Mouse (Mus musculus): Measurements from ENCODE around the gene Gcsam.

Gene Gcsam

GRCm38 (mm10) chr16:45610267-45610666 is at the start of gene Gcsam:
Gene Gcsam, plus strand, starts transcription at chr16:45610380.
- DNase-seq (ENCODE audit: low read depth): no peak

DNA sequence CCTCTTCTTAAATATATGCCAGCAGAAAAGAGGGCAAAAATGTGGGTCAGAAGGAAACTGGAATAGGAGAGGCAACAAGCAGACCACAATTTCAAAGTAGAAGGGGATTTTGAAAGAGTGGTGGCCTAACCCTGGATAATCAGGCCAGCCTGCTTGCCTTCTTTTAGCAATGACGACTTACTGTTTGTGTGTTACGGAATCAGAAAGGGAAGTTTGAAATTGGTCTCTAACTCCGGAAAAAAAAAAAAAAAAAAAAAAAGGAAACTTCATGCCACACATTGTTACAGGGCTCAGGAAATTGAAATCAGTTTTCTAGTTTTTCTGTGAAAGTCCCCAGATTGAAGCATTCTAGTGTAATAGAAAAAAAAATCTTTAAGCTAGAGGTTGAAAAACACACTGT is 48.4 kb upstream of the Gcsam start:
- no peak for DNase-seq (ENCODE audit: low read depth)

- no peak for DNase-seq (ENCODE audit: low read depth)
These were observed 37.9 kb upstream of the Gcsam start for GRCm38 (mm10) chr16:45572307-45572706.

DNA sequence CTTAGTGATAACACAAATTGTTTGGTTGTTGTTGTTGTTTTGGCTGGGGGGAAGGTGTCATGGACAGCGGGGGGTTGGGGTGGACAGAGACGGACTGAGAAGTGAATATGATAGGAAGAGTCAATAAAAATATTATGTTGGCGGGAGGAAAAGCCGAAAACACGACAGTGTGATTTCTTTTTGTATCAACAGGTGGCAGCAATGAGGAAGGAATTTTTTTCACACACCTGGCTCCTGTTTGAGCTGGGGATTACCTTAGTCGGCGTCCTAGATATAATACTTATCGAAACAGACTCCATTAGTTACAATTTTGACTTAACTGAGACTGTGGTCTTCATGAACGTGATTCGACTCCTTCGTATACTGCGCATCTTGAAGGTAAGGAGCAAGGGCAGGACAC is 30.3 kb upstream of the Gcsam start:
- DNase-seq (ENCODE audit: low read depth): no peak

GRCm38 (mm10) chr16:45582512-45582911 is 27.7 kb upstream of the Gcsam start:
- no peak for DNase-seq (ENCODE audit: low read depth)

GRCm38 (mm10) chr16:45593656-45594055 is 16.5 kb upstream of the Gcsam start:
- no peak for DNase-seq (ENCODE audit: low read depth)

- no peak for DNase-seq (ENCODE audit: low read depth)
These were observed 14.7 kb upstream of the Gcsam start for GRCm38 (mm10) chr16:45595494-45595893.

DNA sequence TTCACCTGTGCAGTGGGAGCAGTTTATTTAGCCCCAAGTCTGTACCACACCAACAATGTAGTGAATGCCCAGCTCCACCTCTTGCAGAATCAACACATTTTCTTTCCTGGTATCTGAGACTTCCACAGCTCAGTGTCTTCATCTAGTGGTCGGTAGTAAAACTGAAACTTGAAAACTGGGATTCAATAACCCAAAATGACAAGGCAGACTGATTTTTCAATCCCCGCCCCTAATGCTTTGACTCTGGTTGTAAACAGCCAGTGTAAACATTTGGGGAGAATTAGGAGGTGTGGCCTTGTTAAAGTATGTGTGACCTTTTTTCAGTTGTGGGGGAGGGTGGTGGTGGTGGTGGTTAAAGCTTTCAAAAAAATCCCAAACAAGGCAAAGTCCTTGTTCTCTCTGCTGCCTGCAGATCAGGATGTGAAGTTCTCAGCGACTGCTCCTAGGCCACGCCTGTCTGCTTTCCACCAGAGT is 1.7 kb upstream of the Gcsam start:
- peak; percentile 36 for DNase-seq (ENCODE audit: low read depth)

GRCm38 (mm10) chr16:45609300-45609699 is 880 bp upstream of the Gcsam start:
- DNase-seq (ENCODE audit: low read depth): no peak

DNA sequence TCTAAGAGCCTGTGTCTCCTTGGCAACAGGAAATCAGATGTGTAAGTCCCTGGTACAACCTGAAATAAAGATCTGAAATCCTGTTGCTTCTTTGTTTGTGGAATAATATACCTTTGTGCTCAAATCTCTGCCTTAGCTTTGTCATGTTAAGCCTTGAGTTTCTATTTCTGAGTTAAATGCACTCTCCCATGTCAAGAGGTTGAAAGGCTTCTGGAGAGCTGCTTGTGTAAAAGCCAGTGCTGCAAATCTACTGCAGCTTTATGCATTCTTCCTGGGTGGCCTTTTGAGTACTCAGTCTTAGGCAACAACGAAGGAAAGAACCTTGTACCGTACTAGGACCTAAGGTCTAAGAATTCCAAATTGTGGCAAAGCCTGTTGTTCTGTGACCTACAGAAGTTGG is 3.1 kb downstream of the Gcsam start:
- DNase-seq (ENCODE audit: low read depth): no peak

GRCm38 (mm10) chr16:45615944-45616343 is 5.8 kb downstream of the Gcsam start:
- no peak for DNase-seq (ENCODE audit: low read depth)

DNA sequence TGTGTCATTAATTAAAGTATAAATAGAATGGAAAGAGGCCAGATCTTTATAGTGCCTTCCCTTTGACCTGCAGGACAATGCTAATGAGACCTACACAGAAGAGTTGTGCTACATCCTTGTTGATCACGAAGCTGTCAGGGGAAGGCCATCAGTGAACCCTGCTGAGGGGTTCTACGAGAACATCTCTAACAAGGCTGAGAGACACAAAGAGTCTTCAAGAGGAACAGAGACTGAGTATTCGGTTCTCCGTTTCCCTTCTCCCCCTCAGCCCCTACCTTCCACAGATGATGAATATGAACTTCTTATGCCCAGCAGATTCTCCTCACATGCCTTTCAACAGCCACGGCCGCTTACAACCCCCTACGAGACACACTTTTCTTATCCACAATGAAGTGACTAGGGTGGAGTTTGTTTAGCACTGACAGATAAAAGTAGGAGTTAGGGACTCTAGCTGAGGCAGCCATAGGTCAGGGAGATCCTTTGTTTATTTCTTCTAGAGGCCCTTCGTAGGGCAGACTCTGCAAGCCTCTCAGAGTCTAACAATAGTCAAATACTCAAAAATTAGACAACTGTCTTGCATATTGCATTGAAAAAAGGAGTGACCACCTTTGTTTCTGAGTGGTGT is 9.7 kb downstream of the Gcsam start:
- DNase-seq (ENCODE audit: low read depth): no peak

DNA sequence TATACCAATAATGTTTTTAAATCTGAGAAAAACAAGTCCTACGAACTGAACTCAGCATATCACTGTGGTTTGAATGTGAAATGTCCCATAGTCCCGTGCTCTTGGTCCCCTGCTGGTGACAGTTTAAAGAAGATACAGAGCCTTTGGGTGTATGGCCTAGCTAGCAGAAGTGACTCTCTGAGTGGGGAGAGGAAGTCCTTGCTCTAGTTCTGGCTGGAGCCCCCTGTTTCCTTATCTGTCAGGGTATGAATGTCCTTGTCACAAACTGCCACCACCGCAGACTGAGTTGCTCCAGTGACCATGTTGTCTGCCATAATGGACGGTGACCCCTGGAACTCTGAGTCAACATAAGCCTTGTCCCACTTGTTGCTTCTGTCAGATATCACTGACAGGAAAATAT is 13.1 kb downstream of the Gcsam start:
- no peak for DNase-seq (ENCODE audit: low read depth)

DNA sequence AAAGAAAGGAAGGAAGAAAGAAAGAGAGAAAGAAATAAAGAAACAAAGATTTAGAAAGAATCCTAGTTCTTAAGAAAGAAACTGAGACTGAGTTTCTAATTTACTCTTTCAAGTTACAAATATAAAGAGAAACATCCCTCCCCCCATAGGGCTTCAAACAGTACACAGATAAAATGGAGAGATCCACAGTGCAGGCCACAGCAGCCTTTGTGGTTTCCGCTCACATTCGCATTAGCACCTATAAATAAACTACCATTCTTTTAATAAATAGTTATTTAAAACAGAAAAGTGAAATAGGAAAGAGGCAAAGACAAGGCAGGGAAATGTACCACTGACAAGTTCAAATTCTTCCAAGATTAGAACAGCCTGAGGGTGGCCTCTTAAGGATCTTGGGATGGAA is 14.6 kb downstream of the Gcsam start:
- DNase-seq (ENCODE audit: low read depth): no peak

DNA sequence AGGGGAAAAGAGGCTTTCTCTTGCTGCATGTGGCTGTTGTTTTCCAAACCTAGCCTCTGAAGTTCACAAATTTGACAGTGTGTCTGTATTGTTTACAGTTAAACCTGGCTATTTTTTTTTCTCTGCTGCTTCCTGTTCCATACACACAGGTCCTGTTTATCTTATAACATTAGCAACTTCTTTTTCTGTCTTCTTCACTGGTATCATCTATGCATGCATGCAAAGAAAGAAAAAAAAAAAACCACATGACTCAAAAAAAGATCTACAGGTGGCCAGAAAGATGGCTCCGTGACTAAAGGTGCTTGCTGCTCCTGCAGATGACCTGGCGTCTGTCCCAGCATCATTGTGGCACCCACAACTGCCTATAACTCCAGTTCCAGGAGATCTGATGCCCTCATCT is 15.2 kb downstream of the Gcsam start:
- DNase-seq (ENCODE audit: low read depth): no peak

GRCm38 (mm10) chr16:45629497-45630105 is 19.4 kb downstream of the Gcsam start:
- DNase-seq (ENCODE audit: low read depth): no peak

DNA sequence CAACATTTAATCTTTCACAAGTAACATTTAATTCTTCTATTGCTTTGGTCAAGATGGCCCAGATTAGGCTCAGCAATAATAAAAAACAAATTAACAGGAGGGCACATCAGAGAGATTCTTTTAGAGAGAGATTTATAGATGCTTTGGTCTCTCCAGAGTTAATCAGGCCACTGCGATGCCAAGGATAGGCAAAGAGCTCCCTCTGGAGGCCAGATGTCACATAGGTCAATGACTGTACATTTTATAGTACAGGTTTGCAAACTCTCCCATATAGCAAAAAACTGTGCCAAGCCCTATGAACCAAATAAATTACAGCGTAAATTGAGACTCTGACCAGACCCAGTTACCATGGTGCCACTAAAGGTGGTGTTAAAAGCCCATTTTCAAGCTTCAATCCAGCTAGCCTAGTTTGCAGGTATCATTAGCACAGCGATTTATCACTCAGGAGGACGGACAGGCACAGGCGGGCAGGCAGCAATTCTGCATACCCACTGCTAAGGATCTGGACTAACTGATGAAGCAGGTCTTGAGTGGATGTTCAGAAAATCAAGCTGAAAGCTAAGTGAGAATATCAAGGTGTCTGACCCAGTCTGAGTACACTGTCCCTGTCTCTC is 20.3 kb downstream of the Gcsam start:
- DNase-seq (ENCODE audit: low read depth): no peak

- no peak for DNase-seq (ENCODE audit: low read depth)
These were observed 22.2 kb downstream of the Gcsam start for GRCm38 (mm10) chr16:45632420-45632819.

DNA sequence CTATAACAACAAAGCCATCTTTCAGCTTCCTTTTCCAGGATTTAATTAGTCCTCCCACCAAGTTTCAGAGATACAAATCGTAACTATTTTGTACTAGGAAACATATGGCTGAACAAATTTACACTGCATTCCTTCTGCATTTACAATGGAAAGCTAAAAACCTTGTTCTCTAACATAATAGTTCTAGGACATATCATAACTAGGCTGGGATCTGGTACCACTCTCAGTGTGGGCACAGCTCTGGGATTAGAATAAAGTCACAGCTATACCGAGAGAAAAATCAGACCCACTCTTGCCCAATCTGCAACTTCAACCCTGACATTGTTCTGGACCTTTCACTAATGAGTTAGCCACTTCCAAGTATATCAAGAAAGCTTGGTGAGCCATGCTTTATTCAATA is 25.6 kb downstream of the Gcsam start:
- no peak for DNase-seq (ENCODE audit: low read depth)

- no peak for DNase-seq (ENCODE audit: low read depth)
These were observed 30.0 kb downstream of the Gcsam start for GRCm38 (mm10) chr16:45640070-45640762.

DNA sequence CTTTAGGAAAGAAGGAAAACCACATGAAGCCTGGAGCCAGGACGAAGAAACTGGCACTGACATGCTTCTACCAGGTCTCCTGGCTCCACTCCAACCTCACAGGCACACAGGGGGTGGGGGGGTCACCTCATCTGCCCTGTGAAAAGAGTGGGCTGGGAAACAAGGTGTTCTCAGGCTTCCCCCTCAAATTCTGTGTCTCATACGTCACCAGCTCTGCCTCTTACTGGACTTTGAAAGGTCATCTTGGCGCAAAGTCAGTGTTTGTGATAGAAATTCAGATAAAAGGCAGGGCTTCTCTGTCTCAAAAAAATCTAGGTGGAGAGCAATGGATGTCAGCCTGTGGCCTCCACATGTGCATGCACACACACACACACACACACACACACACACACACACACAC is 31.1 kb downstream of the Gcsam start:
- DNase-seq (ENCODE audit: low read depth): no peak

- DNase-seq (ENCODE audit: low read depth): no peak
These were observed 33.8 kb downstream of the Gcsam start for GRCm38 (mm10) chr16:45643944-45644343.

DNA sequence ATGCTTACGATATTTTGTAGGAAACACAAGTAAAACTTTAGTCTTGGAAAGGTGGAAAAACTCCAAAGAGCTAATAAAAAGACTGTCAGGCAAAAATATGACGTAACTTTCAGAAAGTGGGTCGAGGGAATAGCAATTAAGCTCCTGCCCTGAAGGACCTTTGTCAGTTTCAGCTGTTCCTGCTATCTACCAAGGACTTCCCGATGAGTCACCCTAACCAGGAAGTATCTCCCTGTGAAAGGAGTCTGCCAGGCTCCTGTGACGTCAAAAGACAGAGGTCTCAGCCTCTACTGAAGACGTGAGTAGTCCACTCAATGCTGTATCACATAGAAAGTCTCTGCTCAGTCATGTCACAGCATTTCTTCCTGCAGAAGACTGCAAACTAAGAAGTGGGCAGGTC is 34.2 kb downstream of the Gcsam start:
- no peak for DNase-seq (ENCODE audit: low read depth)
